9 mouse cellular contexts compared by ENCODE assay signal in the genomic region with DNA sequence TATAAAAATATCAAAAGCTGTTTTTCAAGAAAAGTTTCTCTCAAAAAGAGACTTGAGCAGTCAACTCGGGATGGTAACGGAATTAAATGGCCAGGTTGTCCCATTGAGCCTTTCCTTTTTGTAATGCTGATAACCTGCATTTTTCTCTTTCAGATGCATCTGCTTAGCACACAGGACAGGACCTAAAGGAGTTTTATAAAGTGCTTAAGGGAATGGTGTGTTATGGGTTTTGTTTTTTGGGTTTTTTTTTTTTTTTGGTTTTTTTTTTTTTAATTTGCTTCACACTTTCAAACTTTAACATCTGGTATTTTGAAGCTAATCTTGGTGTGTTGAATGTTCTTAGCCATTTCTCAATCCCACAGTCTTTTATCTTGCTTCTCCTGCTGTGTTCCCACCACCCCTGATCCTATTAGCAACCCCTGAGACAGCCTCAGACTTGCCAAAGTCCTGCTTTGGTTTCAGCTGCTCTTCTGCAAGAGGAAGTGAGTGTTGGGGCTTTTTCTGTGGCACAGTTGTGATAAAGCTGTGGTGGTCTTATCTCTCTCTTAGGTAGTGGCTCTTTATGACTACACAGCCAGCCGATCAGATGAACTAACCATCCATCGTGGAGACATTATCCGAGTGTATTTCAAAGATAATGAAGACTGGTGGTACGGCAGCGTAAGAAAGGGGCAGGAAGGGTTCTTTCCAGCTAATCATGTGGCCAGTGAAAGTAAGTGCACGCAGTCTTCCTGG.
DNase-seq lines count a peak whose midpoint lies in the region; ATAC-seq and TF ChIP-seq lines count a peak whose summit lies in the region.
"Had no signal": no experiment of that assay in that cellular context is flagged by ENCODE, and none has a peak within 500 bp of the region (broad histone marks: within the 10 kb centered on the region; RNA-seq: fewer than 3 reads in every experiment).

No protein-coding gene starts in this region.

- no peak for TF ChIP-seq CTCF in layer of hippocampus, adult 2 months (conservative IDR thresholded peaks at IDR 0.05)
- no peak for TF ChIP-seq CTCF in liver, postnatal 0 days (IDR thresholded peaks at IDR 0.05; ENCODE audit: low read depth)

- H3K9me3 ChIP-seq in liver, postnatal 0 days (ENCODE audit: low read length): no peaks in the 10 kb centered on the region

- TF ChIP-seq EP300 in liver, postnatal 0 days (IDR thresholded peaks at IDR 0.05; ENCODE audit: low read depth): peak; percentile 91

- ATAC-seq in erythroblast, adult 5-6 weeks (replicated peaks; ENCODE audit: low FRiP score, poor library complexity, severe bottlenecking): 0 out of 2 replicates have a peak, but pooled peaks have one; percentile 14
- peak; percentile 90 for ATAC-seq in liver, postnatal 0 days

- no peak overlapping the region for H3K27ac ChIP-seq in layer of hippocampus, adult 2 months
- H3K27ac ChIP-seq in liver, postnatal 0 days (ENCODE audit: low read depth): no peak overlapping the region

- H3K4me3 ChIP-seq in layer of hippocampus, adult 2 months: peak overlapping the region; percentile 7; the same call in 1 of the 2 replicates
- H3K4me3 ChIP-seq in liver, postnatal 0 days (ENCODE audit: low read depth, low read length): peak overlapping the region; percentile 39

- no peak overlapping the region; the same call in 1 of the 2 replicates for H3K9ac ChIP-seq in liver, postnatal 0 days (replicated peaks)

- H3K27me3 ChIP-seq in liver, postnatal 0 days (ENCODE audit: insufficient read depth, low read length): no peaks in the 10 kb centered on the region

- 15% methylated on average over 8 of the region's 8 CpGs for WGBS in liver, postnatal 0 days (ENCODE audit: insufficient replicate concordance)

- H3K4me2 ChIP-seq in liver, postnatal 0 days (ENCODE audit: low read depth, low read length): peak overlapping the region; percentile 77

- peaks cover 12% of the 10 kb centered on the region for H3K4me1 ChIP-seq in liver, postnatal 0 days (ENCODE audit: insufficient read depth)

- no peaks in the 10 kb centered on the region for H3K36me3 ChIP-seq in liver, postnatal 0 days (replicated peaks; ENCODE audit: insufficient read depth, low read length)

- no peak for DNase-seq in layer of hippocampus, adult 2 months (ENCODE audit: low spot score in 2 of 2)
- DNase-seq in layer of hippocampus, adult 11-12 months (ENCODE audit: low spot score): no peak
- peak; percentile 100 for DNase-seq in MEL-GATA-1-ER (ENCODE audit: extremely low read depth, low read depth)
- no peak for DNase-seq in liver, postnatal 0 days
- DNase-seq in adrenal gland, postnatal 4 days (ENCODE audit: low spot score in 2 of 2): no peak
- no peak for DNase-seq in cerebellum, postnatal 25 days
- DNase-seq in kidney, postnatal 10 days: no peak
- DNase-seq: heart, adult 18-20 months had no signal
